Mouse (Mus musculus): ENCODE data around the gene Olfr463. TPM values are rescaled to one million over a fixed set of nuclear protein-coding genes. Genes with fewer than 3 reads are reported as not detected.

Olfr463 gene
- polyA plus RNA-seq (2015; fragmentation: Nextera tagmentation; extraction: Ambion mirVana): not detected in 2 replicates

- Histone ChIP-seq H3K4me2 (no peak within 1 kb of the TSS), H3K36me3 (no peaks in the 10 kb centered on the region)
- ATAC-seq (replicated peaks; ENCODE audit: insufficient number of reproducible peaks, insufficient read depth, low FRiP score, low read depth): no peak
Measured at GRCm38 (mm10) chr11:87897287-87897686, at the start of gene Olfr463. Olfr463 (minus strand) TSS chr11:87897387.

GRCm38 (mm10) chr11:87935467-87935866, 38.3 kb upstream of the Olfr463 start:
- Histone ChIP-seq H3K36me3 (no peaks in the 10 kb centered on the region), H3K9me3 (replicated peaks) (no peaks in the 10 kb centered on the region), H3K9ac (no peak overlapping the region), H3K27me3 (no peaks in the 10 kb centered on the region), H3K27ac (no peak overlapping the region), H3K4me2 (no peak overlapping the region), H3K4me3 (no peak overlapping the region), H3K4me1 (replicated peaks) (no peaks in the 10 kb centered on the region)
- ATAC-seq (replicated peaks; ENCODE audit: insufficient number of reproducible peaks, insufficient read depth, low FRiP score, low read depth): no peak
- 65% methylated on average over 3 of the region's 3 CpGs for WGBS

More at GRCm38 (mm10) chr11:87897287-87897686, at the start of gene Olfr463:
- Histone ChIP-seq H3K9ac (no peak within 1 kb of the TSS), H3K4me1 (replicated peaks) (no peaks in the 10 kb centered on the region), H3K9me3 (replicated peaks) (no peaks in the 10 kb centered on the region), H3K4me3 (no peak within 1 kb of the TSS), H3K27ac (no peak within 1 kb of the TSS), H3K27me3 (peaks cover 6% of the 10 kb centered on the region; the same call in 1 of the 2 replicates)

- no peak overlapping the region for H3K27ac ChIP-seq
- H3K27me3 ChIP-seq: no peaks in the 10 kb centered on the region
- H3K4me2 ChIP-seq: no peak overlapping the region
- H3K36me3 ChIP-seq: no peaks in the 10 kb centered on the region
- no peaks in the 10 kb centered on the region for H3K9me3 ChIP-seq (replicated peaks)
- no peak for ATAC-seq (replicated peaks; ENCODE audit: insufficient number of reproducible peaks, insufficient read depth, low FRiP score, low read depth)
- H3K9ac ChIP-seq: no peak overlapping the region
- no peak overlapping the region for H3K4me3 ChIP-seq
- WGBS: 66% methylated on average over 2 of the region's 2 CpGs
- H3K4me1 ChIP-seq (replicated peaks): no peaks in the 10 kb centered on the region
Measured at GRCm38 (mm10) chr11:87933731-87934130, 36.5 kb upstream of the Olfr463 start.

GRCm38 (mm10) chr11:87930348-87930747, 33.2 kb upstream of the Olfr463 start:
- no peaks in the 10 kb centered on the region for H3K27me3 ChIP-seq
- no peak overlapping the region for H3K27ac ChIP-seq
- ATAC-seq (replicated peaks; ENCODE audit: insufficient number of reproducible peaks, insufficient read depth, low FRiP score, low read depth): no peak
- H3K9ac ChIP-seq: no peak overlapping the region
- no peaks in the 10 kb centered on the region for H3K4me1 ChIP-seq (replicated peaks)
- WGBS: 91% methylated on average over 2 of the region's 2 CpGs
- H3K4me2 ChIP-seq: no peak overlapping the region
- H3K4me3 ChIP-seq: no peak overlapping the region
- no peaks in the 10 kb centered on the region for H3K36me3 ChIP-seq
- H3K9me3 ChIP-seq (replicated peaks): no peaks in the 10 kb centered on the region

GRCm38 (mm10) chr11:87920966-87921365, 23.8 kb upstream of the Olfr463 start, which contains the start of gene Olfr464:
Olfr464 (minus strand) TSS chr11:87920967.
- 0 out of 2 replicates have a peak, but pooled peaks cover 3% of the 10 kb centered on the region for H3K9me3 ChIP-seq (replicated peaks)
- no peak within 1 kb of the TSS for H3K9ac ChIP-seq
- H3K27ac ChIP-seq: no peak within 1 kb of the TSS
- peaks cover 3% of the 10 kb centered on the region; the same call in 1 of the 2 replicates for H3K27me3 ChIP-seq
- no peak within 1 kb of the TSS for H3K4me3 ChIP-seq
- H3K4me2 ChIP-seq: no peak within 1 kb of the TSS
- H3K36me3 ChIP-seq: no peaks in the 10 kb centered on the region
- no peak for ATAC-seq (replicated peaks; ENCODE audit: insufficient number of reproducible peaks, insufficient read depth, low FRiP score, low read depth)
- 23% methylated on average over 5 of the region's 5 CpGs for WGBS
- H3K4me1 ChIP-seq (replicated peaks): no peaks in the 10 kb centered on the region

- Histone ChIP-seq H3K4me1 (replicated peaks) (no peaks in the 10 kb centered on the region), H3K9me3 (replicated peaks) (0 out of 2 replicates have a peak, but pooled peaks cover 3% of the 10 kb centered on the region), H3K9ac (no peak overlapping the region), H3K27me3 (peaks cover 3% of the 10 kb centered on the region; the same call in 1 of the 2 replicates), H3K27ac (no peak overlapping the region), H3K4me2 (no peak overlapping the region), H3K36me3 (no peaks in the 10 kb centered on the region), H3K4me3 (no peak overlapping the region)
- 65% methylated on average over 2 of the region's 2 CpGs for WGBS
- no peak for ATAC-seq (replicated peaks; ENCODE audit: insufficient number of reproducible peaks, insufficient read depth, low FRiP score, low read depth)
Measured at GRCm38 (mm10) chr11:87920301-87920700, 23.1 kb upstream of the Olfr463 start.

- Histone ChIP-seq H3K9me3 (replicated peaks) (no peaks in the 10 kb centered on the region), H3K4me2 (no peak overlapping the region), H3K27ac (no peak overlapping the region), H3K9ac (no peak overlapping the region), H3K36me3 (no peaks in the 10 kb centered on the region), H3K4me1 (replicated peaks) (no peaks in the 10 kb centered on the region), H3K27me3 (peaks cover 3% of the 10 kb centered on the region; the same call in 1 of the 2 replicates), H3K4me3 (no peak overlapping the region)
- ATAC-seq (replicated peaks; ENCODE audit: insufficient number of reproducible peaks, insufficient read depth, low FRiP score, low read depth): no peak
- 79% methylated on average over 1 of the region's 1 CpGs for WGBS
Measured at GRCm38 (mm10) chr11:87916005-87916404, 18.8 kb upstream of the Olfr463 start.

GRCm38 (mm10) chr11:87904331-87904730, 7.1 kb upstream of the Olfr463 start:
- no peak overlapping the region for H3K4me3 ChIP-seq
- H3K36me3 ChIP-seq: no peaks in the 10 kb centered on the region
- no peaks in the 10 kb centered on the region for H3K9me3 ChIP-seq (replicated peaks)
- H3K4me2 ChIP-seq: no peak overlapping the region
- no peak for ATAC-seq (replicated peaks; ENCODE audit: insufficient number of reproducible peaks, insufficient read depth, low FRiP score, low read depth)
- H3K27ac ChIP-seq: no peak overlapping the region
- WGBS: 77% methylated on average over 3 of the region's 3 CpGs
- H3K9ac ChIP-seq: no peak overlapping the region
- H3K4me1 ChIP-seq (replicated peaks): no peaks in the 10 kb centered on the region
- H3K27me3 ChIP-seq: no peaks in the 10 kb centered on the region

GRCm38 (mm10) chr11:87892168-87892567, 5.0 kb downstream of the Olfr463 start, which contains the start of gene Olfr462:
Olfr462 (minus strand) TSS chr11:87892268.
- Histone ChIP-seq H3K4me2 (no peak within 1 kb of the TSS), H3K36me3 (no peaks in the 10 kb centered on the region), H3K9me3 (replicated peaks) (no peaks in the 10 kb centered on the region), H3K4me3 (no peak within 1 kb of the TSS), H3K27me3 (0 out of 2 replicates have a peak, but pooled peaks cover 6% of the 10 kb centered on the region), H3K9ac (no peak within 1 kb of the TSS), H3K4me1 (replicated peaks) (no peaks in the 10 kb centered on the region), H3K27ac (no peak within 1 kb of the TSS)
- no peak for ATAC-seq (replicated peaks; ENCODE audit: insufficient number of reproducible peaks, insufficient read depth, low FRiP score, low read depth)
- 82% methylated on average over 6 of the region's 6 CpGs for WGBS

- 72% methylated on average over 5 of the region's 5 CpGs for WGBS
- no peak overlapping the region for H3K9ac ChIP-seq
- no peak overlapping the region for H3K4me3 ChIP-seq
- peaks cover 13% of the 10 kb centered on the region; the same call in 1 of the 2 replicates for H3K27me3 ChIP-seq
- no peaks in the 10 kb centered on the region for H3K9me3 ChIP-seq (replicated peaks)
- no peaks in the 10 kb centered on the region for H3K4me1 ChIP-seq (replicated peaks)
- H3K27ac ChIP-seq: no peak overlapping the region
- no peak for ATAC-seq (replicated peaks; ENCODE audit: insufficient number of reproducible peaks, insufficient read depth, low FRiP score, low read depth)
- no peak overlapping the region for H3K4me2 ChIP-seq
- no peaks in the 10 kb centered on the region for H3K36me3 ChIP-seq
Measured at GRCm38 (mm10) chr11:87884856-87885255, 12.3 kb downstream of the Olfr463 start.

GRCm38 (mm10) chr11:87883493-87883892, 13.7 kb downstream of the Olfr463 start:
- Histone ChIP-seq H3K4me1 (replicated peaks) (no peaks in the 10 kb centered on the region), H3K27me3 (peaks cover 13% of the 10 kb centered on the region; the same call in 1 of the 2 replicates), H3K4me2 (no peak overlapping the region), H3K9me3 (replicated peaks) (no peaks in the 10 kb centered on the region), H3K4me3 (no peak overlapping the region), H3K9ac (no peak overlapping the region), H3K36me3 (no peaks in the 10 kb centered on the region), H3K27ac (no peak overlapping the region)
- WGBS: 39% methylated on average over 5 of the region's 5 CpGs
- ATAC-seq (replicated peaks; ENCODE audit: insufficient number of reproducible peaks, insufficient read depth, low FRiP score, low read depth): no peak

- no peak for ATAC-seq (replicated peaks; ENCODE audit: insufficient number of reproducible peaks, insufficient read depth, low FRiP score, low read depth)
- H3K27ac ChIP-seq: no peak overlapping the region
Measured at GRCm38 (mm10) chr11:87881714-87882113, 15.5 kb downstream of the Olfr463 start.

More at GRCm38 (mm10) chr11:87881714-87882113, 15.5 kb downstream of the Olfr463 start:
- Histone ChIP-seq H3K4me3 (no peak overlapping the region), H3K4me2 (no peak overlapping the region), H3K9ac (no peak overlapping the region), H3K9me3 (replicated peaks) (no peaks in the 10 kb centered on the region), H3K27me3 (peaks cover 12% of the 10 kb centered on the region; the same call in 1 of the 2 replicates), H3K36me3 (no peaks in the 10 kb centered on the region), H3K4me1 (replicated peaks) (no peaks in the 10 kb centered on the region)
- WGBS: 52% methylated on average over 4 of the region's 4 CpGs

Measured in heart, embryonic 15.5 days (tissue).